Mouse (Mus musculus) lung, postnatal 10 days (tissue): ENCODE measurements around the gene Bcar3.

ENCODE experiments used
- DNase-seq: peaks from one replicate; pipeline ENCODE4 v3.0.0; 2021

Gene Bcar3

DNA sequence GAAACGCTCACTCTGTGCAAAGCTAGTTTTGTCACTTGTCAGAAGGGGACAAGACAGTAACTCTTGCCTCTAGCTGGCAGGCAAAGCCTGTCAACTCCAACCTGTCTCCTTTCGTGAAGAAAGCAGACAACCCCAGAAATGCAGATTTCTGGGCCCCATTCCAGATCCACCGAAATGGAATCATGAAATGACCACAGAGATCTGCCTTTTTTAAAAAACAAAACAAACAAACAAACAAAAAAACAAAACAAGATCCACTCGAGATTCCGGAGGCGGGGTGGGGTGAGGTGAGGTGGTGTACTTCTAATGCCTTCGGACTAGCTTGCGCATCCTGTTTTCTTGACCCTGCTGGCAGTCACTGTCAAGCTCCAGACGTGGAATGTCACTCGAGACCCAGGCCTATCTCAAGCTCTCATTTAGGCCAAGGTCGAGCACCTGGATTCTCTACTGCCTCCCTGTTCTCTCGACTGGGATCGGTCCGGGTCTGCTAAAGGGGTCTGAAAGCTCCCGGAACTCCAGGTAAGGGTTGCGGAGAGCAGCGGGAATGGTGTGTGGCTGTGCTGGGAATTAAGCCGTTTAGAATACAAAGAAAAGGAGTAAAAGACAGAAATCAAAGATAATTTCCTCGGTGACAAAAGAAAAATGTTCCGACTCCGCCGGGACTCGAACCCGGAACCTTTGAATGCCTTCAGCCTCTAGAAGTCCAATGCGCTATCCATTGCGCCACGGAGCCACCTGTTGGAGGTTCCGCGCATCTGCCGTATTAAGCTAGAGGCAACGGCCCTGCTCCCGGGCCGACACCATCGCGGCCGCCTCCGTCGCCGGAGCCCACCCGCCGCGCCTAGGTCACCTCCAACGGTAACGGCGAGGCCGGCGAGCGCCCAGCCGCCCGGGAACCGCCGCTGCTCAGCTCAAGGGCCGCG is 1.4 kb upstream of the Bcar3 start:
- DNase-seq: peak; percentile 94

DNA sequence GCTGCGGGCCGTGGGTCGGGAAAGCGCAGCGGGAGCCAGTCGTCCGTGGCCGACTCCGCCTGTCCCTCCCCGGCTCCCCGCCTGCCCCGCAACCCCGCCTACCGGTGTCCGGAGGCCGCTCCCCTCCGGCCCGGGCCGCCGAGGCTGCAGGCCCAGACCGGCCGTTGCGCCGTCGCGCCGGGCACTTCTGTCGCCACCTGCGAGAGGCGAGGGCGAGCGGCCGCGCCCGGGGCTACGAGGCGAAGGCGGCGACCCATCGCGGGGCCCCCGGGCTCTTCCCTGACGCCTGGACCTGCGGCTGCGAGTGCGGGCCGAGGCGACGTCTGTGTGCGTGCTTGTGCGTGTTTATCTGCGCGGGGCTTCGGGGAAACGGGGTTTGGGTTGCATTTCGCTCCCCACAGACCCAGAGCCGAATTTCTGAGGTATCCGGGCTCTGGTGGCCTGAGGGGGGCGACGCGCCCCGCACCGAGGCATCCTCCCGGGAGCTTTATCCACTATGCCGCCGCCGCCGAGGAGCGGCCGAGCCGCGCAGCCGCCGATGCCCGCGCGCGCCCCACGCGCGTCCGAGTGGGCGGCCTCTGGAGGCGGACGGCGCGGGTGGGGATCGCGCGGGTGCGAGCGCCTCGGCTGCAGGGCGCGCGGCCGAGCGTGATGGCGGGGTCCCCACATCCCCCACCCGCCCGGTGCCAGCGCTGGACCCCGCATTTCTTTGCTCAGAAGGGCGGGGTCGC is 548 bp upstream of the Bcar3 start:
- DNase-seq: peak; percentile 90

DNA sequence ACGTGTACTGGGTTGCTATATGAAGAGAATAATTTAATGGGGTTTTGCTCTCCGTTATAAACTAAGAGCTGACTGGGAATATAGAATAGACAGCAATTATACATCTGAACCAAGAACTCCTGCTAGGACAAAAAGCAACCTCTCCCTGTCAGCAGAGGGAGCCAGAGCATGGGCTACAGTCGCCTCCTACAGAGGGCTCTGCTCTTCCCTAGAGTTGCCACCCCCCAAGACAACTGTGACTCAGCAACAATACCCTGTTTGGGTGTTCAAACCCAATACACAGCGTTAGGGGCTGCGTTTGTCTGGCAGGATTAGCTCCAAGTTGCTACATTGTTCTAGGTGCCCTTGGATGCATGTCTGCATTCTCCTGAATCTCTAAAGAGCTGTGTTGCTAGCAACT is 1.6 kb downstream of the Bcar3 start:
- peak; percentile 79 for DNase-seq

DNA sequence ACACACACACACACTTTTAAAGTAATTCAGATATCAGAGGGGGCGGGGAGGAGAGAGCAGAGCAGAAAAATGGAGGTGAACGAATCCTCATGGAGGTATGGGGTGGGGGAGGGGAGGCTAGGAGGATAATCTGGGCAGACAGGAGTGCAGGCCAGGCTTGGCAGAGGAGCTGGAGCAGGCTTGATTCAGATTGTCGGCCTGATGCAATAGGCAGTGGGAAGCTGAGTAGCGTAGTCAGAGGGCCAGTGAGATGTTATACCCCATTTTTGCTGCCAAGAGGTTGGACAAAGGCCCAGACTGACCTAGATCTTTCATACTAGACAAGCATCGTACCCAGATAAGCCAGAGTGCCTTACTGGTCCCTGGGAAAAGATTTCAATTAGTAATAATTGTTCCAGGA is 3.0 kb downstream of the Bcar3 start:
- peak; percentile 12 for DNase-seq

DNA sequence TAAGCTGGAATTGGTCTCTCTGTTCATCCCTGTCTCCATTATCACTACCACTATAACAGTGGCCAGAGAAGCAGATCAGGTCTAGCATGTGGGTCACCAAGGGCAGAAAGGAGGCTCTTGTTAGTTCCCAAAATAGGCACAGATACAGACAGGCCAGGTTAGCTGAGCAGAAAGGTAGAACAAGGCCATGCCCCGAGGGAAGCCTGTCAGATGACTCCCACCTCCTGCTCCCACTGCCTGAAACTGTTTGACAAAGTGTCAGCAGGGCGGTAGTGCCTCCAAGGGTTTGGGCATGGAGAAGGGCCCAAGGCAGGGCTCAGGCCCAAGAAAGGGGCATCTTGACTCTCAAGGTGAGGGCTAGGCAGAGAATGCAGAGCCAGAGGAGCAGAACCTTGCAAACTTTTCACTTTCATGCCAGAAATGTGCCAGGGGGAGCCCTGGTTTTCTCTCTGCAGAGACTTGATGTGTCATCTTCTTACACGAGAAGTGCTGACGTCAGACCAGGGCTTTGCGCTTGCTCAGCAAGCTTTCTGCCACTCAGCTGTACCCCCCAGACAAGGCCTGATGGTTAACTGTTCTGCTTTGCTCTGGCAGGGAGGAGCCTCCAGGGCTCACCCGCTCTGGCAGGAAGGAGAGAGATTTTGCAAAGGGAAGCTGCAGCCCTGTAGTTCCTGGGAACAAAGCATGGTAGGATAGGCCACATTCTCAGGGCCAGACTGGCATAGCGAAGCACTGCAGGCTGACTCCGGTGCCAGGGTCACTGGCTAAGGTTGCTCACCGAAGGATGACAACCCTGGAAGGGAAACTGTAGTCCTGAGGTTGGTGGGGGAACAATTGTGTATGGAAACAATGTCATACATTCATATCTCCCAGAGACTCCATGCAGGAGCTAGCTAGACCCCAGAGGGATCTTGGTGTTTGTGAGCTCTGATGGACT is 7.3 kb downstream of the Bcar3 start:
- DNase-seq: peak; percentile 24

DNA sequence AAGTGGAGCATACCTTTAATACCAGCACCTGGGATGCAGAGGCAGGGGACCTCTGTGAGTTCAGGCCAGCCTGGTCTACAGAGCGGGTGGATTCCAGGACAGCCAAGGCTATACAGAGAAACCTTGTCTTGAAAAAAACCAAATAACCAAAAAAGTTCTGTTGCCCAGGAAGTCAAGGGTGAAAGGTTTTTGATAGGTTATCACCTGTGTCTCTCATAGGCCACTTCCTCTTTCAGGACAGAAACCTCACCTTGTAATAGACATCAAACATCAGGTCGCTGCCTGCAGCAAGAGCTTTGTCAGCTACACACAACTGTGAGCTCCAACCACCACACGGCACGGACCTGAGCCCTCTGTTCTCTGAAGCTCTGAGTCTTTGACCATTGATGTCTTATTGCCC is 10.6 kb downstream of the Bcar3 start:
- no peak for DNase-seq

DNA sequence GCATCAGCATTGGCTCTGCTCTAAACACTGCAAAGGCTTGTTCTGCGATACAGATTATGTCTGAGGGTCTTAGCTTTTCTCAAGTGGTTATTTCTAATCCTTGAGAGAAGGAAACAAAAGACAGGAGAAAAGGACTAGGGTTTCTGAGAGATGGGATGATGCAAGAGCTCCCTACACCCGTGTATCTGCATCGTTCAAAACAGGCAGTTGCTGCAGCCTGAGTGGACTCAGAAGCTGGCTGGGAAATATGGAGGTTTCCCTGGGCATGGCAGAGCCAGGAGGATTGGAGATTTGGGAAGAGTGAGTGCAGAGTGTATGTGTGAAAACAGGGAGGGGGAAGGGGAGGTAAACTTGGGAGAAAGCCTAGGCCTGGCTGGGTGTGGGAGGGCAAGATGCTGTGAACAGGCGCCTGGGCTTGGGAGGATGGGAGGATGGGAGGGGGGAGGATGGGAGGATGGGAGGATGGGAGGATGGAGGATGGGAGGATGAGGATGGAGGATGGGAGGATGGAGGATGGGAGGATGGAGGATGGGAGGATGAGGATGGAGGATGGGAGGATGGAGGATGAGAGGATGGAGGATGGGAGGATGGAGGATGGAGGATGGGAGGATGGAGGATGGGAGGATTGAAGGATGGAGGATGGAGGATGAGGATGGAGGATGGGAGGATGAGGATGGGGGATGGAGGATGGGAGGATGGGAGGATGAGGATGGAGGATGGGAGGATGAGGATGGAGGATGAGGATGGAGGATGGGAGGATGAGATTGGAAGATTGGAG is 14.1 kb downstream of the Bcar3 start:
- DNase-seq: no peak

DNA sequence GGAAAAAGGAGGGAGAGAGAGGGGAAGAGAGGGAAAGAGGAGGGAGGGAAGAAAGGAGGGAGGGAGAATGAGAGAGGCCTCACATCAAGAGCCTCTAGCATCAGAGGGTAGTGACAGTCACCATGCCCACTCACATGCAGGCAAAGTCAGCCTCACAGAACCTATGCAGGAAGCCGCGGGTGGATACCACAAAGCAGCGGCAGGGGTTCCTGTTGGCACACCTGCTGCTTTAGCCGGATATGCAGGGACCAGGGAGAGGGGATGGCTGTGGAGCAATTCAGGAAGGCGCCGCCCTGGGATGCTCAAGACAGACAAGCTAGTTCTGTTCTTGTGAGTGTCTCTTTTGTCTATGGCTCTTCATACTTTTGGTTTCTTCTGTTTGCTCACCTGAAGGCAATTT is 15.0 kb downstream of the Bcar3 start:
- no peak for DNase-seq

DNA sequence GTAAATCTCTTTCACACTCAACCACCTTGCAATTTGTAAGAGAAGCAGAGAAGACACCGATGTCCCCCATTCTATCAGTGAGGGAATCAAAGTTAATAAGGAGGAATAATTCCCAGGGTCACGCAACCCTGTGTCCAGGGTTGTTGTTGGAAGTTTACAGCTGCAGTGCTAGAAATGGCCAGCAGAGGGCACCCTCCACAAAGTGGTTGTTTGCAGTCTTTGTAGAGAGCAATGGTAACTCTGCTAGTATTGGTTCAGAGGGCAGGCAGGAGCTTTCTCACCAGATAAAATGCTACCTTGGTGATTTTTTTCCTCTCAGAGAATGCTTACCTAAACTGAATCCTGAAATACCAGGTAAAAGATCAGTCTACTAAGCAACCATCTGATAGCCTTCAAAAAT is 18.1 kb downstream of the Bcar3 start:
- DNase-seq: peak; percentile 88

DNA sequence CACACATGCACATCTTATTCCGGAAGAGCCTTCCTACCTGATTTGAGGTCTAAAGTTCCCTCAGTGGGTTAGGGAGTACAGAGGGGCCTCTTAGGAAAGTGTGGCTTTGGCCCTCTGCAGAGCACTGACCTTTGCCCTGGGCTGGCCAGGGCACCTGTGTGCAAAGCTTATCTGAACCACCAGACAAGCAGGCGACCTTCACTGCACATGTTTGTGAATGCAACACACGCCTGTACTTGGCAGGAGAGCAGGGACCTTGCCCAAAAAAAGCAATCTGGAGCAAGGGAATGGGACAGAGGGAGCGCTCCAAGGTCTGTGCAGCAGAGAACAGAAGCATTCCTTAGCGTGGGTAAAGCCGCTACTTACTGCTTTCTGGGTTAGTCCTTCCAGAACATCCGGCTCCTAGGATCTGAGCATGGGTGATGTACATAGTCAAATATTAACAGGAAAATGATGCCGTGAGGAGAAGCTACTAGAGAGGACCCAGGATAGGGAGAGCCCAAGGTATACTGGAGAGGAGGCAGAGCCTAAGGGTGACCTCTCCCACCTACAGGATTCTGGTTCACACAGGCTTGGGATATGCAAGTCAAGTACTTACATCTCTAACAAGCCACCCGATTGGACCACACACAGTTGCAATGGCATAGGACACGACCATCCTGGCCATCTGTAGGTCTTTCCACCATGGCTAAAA is 19.1 kb downstream of the Bcar3 start:
- no peak for DNase-seq

DNA sequence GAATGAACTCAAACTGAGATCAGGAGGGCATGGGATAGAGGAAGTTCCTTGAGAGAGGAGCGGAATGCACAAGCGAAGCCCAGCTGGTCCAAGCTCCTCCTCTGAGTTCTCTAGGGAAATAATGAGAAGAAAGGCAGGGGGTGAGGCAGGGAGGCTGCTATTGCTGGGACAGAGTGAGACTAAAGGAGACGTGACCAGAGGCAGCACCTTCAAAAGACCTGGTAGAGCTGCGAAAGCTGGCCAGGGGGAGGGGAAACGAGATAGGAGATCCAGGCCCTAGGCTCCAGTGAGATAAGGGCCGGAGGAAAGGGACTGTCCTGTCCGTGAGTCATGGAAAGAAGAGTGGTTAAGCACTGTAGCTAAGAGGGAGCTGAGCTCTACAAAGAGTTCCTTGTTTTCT is 20.0 kb downstream of the Bcar3 start:
- no peak for DNase-seq

DNA sequence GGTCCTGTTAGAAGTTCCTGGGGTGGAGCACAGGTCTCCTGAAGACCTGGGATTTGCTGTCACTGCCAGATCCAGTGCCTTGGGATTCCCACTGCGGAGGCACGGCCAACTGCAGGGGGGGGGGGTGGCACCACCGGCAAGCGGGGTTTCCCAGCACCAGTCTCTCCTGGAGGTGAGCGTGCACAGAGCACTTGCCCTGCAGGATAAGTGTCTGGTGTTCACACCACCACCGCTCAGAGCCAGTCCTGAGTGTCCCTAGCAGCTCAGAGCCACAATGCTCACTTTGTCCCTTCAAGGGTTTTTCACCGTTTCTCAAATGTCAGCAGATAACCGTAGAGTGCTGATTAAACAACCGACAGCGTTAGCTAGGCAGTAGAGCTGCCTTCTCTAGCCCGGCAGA is 22.7 kb downstream of the Bcar3 start:
- DNase-seq: no peak

DNA sequence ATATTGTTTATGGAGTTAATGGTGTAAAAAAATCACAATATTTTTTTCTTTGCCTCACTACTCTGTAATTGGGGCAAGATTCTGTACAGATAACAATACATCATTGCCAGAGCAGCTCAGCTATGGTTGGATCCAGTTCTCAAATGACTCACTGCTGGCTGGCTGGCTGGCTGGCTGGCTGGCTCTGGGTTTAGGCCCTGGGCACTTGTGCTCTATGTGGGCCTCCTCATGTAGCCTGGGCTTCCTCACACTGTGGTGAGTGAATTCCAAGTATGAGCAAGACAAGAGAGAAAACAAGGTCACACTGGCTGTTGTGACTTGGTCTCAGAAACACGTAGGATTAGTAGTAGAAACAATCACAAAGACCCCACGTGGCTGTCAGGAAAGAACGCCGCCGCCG is 23.4 kb downstream of the Bcar3 start:
- DNase-seq: no peak

DNA sequence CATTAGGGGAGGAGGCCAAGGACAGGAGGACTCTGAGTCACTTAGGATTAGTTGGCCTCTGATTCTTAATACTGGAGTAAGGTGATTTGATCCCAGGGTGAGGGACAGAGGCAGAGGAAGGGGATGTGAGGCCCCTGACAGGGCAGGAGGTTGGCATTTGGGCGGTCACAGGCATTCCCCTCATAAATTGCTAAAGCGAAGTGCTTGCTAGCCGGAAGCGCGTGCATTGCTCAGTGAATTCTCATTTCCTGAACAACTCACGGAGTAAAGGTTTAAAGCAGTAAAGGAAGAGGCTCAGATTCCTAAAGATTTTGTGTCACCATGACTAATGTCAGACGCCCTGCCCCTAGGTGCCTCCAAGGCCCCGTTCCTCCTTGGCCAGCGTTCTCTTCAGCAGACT is 28.3 kb downstream of the Bcar3 start:
- DNase-seq: no peak

DNA sequence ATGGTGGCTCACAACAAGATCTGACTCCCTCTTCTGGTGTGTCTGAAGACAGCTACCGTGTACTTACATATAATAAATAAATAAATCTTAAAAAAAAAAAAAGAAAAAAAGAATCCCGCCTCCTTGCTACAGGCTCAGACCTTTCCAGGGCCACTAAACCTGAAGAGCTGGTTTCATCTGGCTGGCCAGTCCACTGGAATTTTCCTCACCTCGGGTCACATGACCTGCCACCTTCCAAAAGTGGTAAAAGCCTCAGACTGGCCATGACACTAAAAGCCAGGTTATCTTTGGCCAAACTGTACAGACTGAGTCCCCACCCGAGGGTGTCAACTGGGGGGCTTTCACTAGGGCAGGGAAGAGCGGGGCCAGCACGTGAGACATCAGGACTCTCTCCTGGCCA is 29.9 kb downstream of the Bcar3 start:
- no peak for DNase-seq

DNA sequence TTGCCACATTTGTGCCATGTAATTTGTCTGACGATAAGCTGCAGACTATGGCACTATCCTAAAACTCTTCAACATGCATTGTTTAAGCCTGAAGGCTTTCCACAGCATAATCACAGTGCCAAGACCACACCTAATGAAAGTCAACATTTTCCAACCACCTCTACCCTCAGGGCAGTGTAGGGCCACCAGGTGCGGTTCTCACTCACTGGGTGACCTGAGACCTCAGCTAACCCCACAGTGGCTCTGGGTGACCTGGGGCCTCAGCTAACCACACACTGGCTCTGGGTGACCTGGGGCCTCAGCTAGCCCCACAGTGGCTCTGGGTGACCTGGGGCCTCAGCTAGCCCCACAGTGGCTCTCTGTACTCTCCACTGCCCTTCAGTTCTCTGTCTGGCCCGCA is 30.6 kb downstream of the Bcar3 start:
- DNase-seq: no peak

DNA sequence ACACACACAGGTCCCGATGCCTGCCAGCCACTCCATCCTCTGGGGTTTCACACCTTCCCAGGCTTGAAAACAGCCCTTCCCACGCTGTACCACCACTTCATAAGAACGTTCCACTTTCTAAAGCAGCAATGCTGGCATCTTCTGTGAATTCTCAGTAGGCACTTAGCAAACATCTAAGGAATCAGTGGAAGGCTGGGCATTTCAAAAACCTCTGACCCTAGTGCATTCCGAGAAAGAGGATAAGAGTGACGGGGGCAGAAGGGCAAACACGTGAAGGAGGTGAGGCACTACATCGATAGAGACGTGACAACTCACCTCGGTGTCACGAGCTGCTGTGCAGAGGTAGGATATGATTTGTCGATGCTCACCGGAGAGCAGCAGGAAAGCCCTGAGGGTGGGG is 36.5 kb downstream of the Bcar3 start:
- DNase-seq: no peak

DNA sequence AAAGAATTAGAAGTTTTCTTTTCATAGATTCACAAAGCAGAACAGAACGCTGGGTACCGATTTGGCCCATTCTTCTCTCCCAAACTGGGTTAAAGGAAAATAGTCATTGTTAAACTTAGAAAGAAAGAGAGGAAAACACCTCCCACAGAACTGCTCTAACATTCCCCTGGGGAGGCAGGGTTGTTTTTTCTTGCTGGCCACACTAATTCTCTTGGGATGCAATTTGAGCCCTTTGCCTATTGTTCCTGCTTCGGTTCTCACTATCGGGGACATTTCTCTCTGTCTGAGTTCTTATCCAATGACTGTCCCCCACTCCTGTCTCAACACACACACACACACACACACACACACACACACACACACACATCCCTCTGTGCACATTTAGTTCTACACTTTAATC is 39.6 kb downstream of the Bcar3 start:
- DNase-seq: no peak

DNA sequence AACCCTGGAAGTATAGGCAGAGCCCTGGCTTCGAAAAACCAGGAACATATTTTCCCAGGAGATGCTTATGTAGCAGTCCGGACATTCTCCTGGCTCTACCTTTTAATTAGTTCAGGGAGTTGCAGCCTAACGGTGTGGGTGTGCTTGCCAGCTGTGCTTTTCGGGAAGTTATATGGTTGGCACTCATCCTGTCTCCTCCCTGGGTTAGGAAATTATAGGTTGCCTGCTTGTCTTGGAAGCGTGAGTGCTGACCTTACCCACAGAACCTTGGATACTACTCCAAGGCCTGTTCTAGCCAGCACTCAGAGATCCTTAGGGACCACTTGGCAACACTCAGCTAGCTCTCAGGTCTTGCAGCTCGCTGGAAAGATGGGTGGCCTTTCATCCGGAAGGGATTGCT is 40.0 kb downstream of the Bcar3 start:
- peak; percentile 13 for DNase-seq

DNA sequence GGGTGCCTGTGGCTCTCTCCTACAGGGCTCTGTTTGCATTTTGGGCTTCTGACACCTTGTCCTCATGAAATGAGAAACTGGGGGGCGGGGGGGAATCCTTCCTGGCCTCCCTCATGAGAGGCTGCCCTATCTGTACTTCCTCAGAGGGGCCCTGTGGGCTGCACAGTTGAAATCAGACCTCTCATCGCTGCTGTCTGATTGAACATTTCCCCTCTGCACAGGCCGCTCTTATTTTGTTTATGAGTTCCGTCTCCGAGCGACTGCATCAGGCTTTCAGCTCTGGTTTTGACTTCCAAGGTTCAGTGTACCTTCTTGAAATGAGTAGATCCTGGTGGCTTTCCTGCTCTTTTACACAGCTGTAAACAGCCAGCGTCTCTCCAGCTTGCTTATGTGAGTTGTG is 40.4 kb downstream of the Bcar3 start:
- DNase-seq: no peak

DNA sequence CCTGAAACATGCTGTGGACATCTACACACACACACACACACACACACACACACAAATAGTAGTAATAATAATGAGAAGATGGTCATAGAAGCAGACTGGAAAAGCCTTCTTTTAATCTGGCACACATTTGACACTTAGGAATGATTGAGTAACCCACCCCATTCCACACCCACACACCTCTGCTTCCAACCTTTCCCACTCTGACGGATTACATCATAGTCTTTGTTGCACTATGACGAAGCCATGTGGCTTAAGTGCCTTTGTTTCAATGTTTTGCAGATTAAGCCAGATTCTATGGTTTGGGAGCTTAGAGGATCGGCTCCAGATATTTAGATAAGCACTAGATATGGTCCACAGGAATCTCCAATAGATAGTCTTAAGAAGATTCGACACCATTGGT is 42.1 kb downstream of the Bcar3 start:
- no peak for DNase-seq

DNA sequence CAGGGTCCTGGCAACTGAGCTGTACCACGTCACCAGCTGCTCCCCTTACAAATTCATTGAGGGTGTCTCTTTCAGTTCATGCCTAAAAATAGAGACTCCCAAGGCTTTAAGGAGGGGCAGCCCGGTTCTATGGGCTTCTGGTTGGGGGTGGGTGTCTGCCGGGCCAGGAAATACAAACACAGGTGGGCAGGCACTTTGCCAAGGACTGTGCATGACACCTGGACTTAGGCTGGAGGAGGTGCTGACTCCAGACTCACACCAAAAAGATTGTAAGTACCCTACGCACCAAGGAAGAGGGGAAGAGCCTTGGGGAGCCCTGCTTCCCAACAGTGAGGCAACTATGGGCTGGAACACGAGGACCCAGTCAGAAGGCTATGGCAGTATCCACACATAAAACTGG is 44.1 kb downstream of the Bcar3 start:
- DNase-seq: no peak
